ENCODE assay signal across 10 mouse cellular contexts in genomic region chr6:28842375-28843276, GRCm38 (mm10). TPM values are rescaled to one million over a fixed set of nuclear protein-coding genes. Genes with fewer than 3 reads are reported as not detected.
A peak's percentile ranks its signal among the peaks of the same experiment; 100 is the strongest.
DNase-seq lines count a peak whose midpoint lies in the region; ATAC-seq lines count a peak whose summit lies in the region.
"Had no signal": no experiment of that assay in that cellular context is flagged by ENCODE, and none has a peak within 500 bp of the region (broad histone marks: within the 10 kb centered on the region; RNA-seq: fewer than 3 reads in every experiment).

No protein-coding gene starts in this region.

- H3K9ac ChIP-seq in neural tube, embryonic 11.5 days (ENCODE audit: low read length) = no peak overlapping the region
- H3K9ac ChIP-seq: embryonic facial prominence, embryonic 15.5 days had no signal

- no peak overlapping the region for H3K4me3 ChIP-seq in neural tube, embryonic 11.5 days (ENCODE audit: low read depth, low read length)
- H3K4me3 ChIP-seq: embryonic facial prominence, embryonic 15.5 days had no signal

- WGBS in neural tube, embryonic 11.5 days = 45% methylated on average over 4 of the region's 4 CpGs

- DNase-seq in neural tube, embryonic 11.5 days (ENCODE audit: low spot score) = peak; percentile 68
- no peak for DNase-seq in neural tube, embryonic 10.5 days (ENCODE audit: extremely low spot score, low spot score)
- DNase-seq in frontal cortex, postnatal 10 days (ENCODE audit: low spot score in 2 of 2) = peak; percentile 61 to 81
- peak; percentile 53 to 57 for DNase-seq in left cerebral cortex, postnatal 36 days (ENCODE audit: low spot score in 2 of 2)
- DNase-seq in right cerebral cortex, postnatal 36 days (ENCODE audit: low spot score in 2 of 2) = peak; percentile 66 to 67
- no peak for DNase-seq in urinary bladder, postnatal 14 days (ENCODE audit: low spot score)
- no peak for DNase-seq in heart, adult 11 months

- H3K4me2 ChIP-seq in neural tube, embryonic 11.5 days (ENCODE audit: low read depth) = no peak overlapping the region
- H3K4me2 ChIP-seq: embryonic facial prominence, embryonic 15.5 days had no signal

- H3K27ac ChIP-seq in neural tube, embryonic 11.5 days (ENCODE audit: low read depth, low read length) = peak overlapping the region; percentile 45
- H3K27ac ChIP-seq: embryonic facial prominence, embryonic 15.5 days had no signal

- H3K27me3 ChIP-seq in neural tube, embryonic 11.5 days (ENCODE audit: control insufficient read depth, insufficient read depth, low read length) = no peaks in the 10 kb centered on the region
- H3K27me3 ChIP-seq: embryonic facial prominence, embryonic 15.5 days; Patski had no signal

- ATAC-seq in neural tube, embryonic 11.5 days (ENCODE audit: insufficient read depth, low FRiP score, low TSS enrichment) = peak; percentile 90
- ATAC-seq in inflammation-experienced regulatory T-cells, adult 6 months = no peak
- ATAC-seq: Patski had no signal

- H3K4me1 ChIP-seq in neural tube, embryonic 11.5 days (ENCODE audit: control insufficient read depth, insufficient read depth, low read length) = peaks cover 10% of the 10 kb centered on the region

- H3K9me3 ChIP-seq in neural tube, embryonic 11.5 days (ENCODE audit: control insufficient read depth, low read length) = no peaks in the 10 kb centered on the region
- H3K9me3 ChIP-seq: embryonic facial prominence, embryonic 15.5 days had no signal

- H3K36me3 ChIP-seq in neural tube, embryonic 11.5 days (ENCODE audit: control insufficient read depth, insufficient read depth, low read length) = no peaks in the 10 kb centered on the region
- H3K36me3 ChIP-seq: embryonic facial prominence, embryonic 15.5 days had no signal

- intact Hi-C loops in left cerebral cortex, postnatal 36 days (cut with DNase I) = loop anchor here (5.0 kb wide), 1 partner anchor 105 kb away; no protein-coding TSS in a partner anchor

RNA-seq across cellular contexts. Expression of gene Lrrc4, which starts 11.1 kb away (rescaled TPM):
- polyA plus RNA-seq in neural tube, embryonic 11.5 days (2014; fragmentation: Nextera tagmentation; extraction: Ambion mirVana) = 6.3 and 7.2 TPM in 2 replicates
- 100 to 1,000 TPM in 1 of 2 experiments, 10 to 100 TPM in 1; 95.8 to 105 TPM for total RNA-seq in left cerebral cortex, postnatal 36 days (2021)
- polyA plus RNA-seq in inflammation-experienced regulatory T-cells, adult 6 months (2017; shearing (Covaris generic)) = under 1 TPM in 2 of 3 experiments, not detected in 1; 0.20 to 0.31 TPM
- polyA plus RNA-seq: Patski had no signal

Comparison
In these comparisons a context has a peak if more than half of its experiments do, and no peak if none do; other contexts are left out.
1. DNase-seq: peak in neural tube, embryonic 11.5 days (single experiment), frontal cortex, postnatal 10 days (2 of 2), left cerebral cortex, postnatal 36 days (2 of 2) and right cerebral cortex, postnatal 36 days (2 of 2); none in neural tube, embryonic 10.5 days (single experiment), urinary bladder, postnatal 14 days (single experiment) and heart, adult 11 months (single experiment).